Mouse (Mus musculus) ES-E14 (cell line): ENCODE results near the gene Reck. TPM values are rescaled to one million over a fixed set of nuclear protein-coding genes. Genes with fewer than 3 reads are reported as not detected.

ENCODE experiments used
- DNase-seq: peaks from one replicate; pipeline ENCODE4 v3.0.0-alpha.2; 2013; ENCODE audit warnings: low read depth, low spot score
- H3K27ac ChIP-seq: 2 replicates; pipeline ENCODE4 v1.5.1; 2012; ENCODE audit warnings: low read depth, mild to moderate bottlenecking, low read length, moderate library complexity, mixed read lengths; ENCODE audit not compliant: poor library complexity, insufficient read depth, severe bottlenecking
- H3K36me3 ChIP-seq: 2 replicates; pipeline ENCODE4 v1.6.1; 2012; ENCODE audit warnings: mild to moderate bottlenecking, low read length, moderate library complexity, mixed read lengths; ENCODE audit not compliant: control insufficient read depth, poor library complexity, insufficient read depth, severe bottlenecking
- H3K4me1 ChIP-seq, 2 experiments: fragments of 150-350 bp in 1 of 2; sonication (generic) in 1 of 2; 2 replicates each; pipeline ENCODE4 v1.6.1; 2012; ENCODE audit warnings: low read length in 2 of 2, mild to moderate bottlenecking in 1 of 2, mixed read lengths in 1 of 2; ENCODE audit not compliant: control insufficient read depth in 2 of 2, insufficient read depth in 2 of 2, poor library complexity in 1 of 2
- H3K4me3 ChIP-seq, 2 experiments: fragments of 150-350 bp in 1 of 2; sonication (generic) in 1 of 2; 2 replicates each; pipeline ENCODE4 v1.5.1; 2012; ENCODE audit warnings: low read length in 2 of 2, low read depth in 1 of 2, mild to moderate bottlenecking in 1 of 2, mixed read lengths in 1 of 2; ENCODE audit not compliant: insufficient read depth in 1 of 2, poor library complexity in 1 of 2, severe bottlenecking in 1 of 2
- H3K9ac ChIP-seq: 2 replicates; pipeline ENCODE4 v1.6.1; 2012; ENCODE audit warnings: low read depth, mild to moderate bottlenecking, low read length, mixed read lengths; ENCODE audit not compliant: poor library complexity, insufficient read depth, severe bottlenecking
- H3K9me3 ChIP-seq: fragments of 150-350 bp; sonication (generic); 2 replicates; pipeline ENCODE4 v1.6.1; 2012; ENCODE audit warnings: low read depth, mild to moderate bottlenecking, low read length; ENCODE audit not compliant: control insufficient read depth, insufficient read depth
- CHD2 ChIP-seq: IDR thresholded peaks from 2 replicates; pipeline ENCODE4 v1.6.1; 2014; ENCODE audit warnings: mild to moderate bottlenecking, low read depth, low read length, inconsistent platforms
- HCFC1 ChIP-seq: IDR thresholded peaks from 2 replicates; pipeline ENCODE4 v1.6.1; 2012; ENCODE audit warnings: low read length, inconsistent platforms, borderline replicate concordance; ENCODE audit not compliant: insufficient read depth
- MAFK ChIP-seq: IDR thresholded peaks from 2 replicates; pipeline ENCODE4 v1.6.1; 2014; ENCODE audit warnings: mild to moderate bottlenecking, low read depth, low read length, inconsistent platforms; ENCODE audit not compliant: insufficient read depth
- ZC3H11A ChIP-seq: IDR thresholded peaks from 2 replicates; pipeline ENCODE4 v1.6.1; 2012; ENCODE audit warnings: low read depth, mild to moderate bottlenecking, inconsistent platforms, low read length, borderline replicate concordance
- ZNF384 ChIP-seq: IDR thresholded peaks from 2 replicates; pipeline ENCODE4 v1.6.1; 2012; ENCODE audit warnings: low read depth, low read length, inconsistent platforms
- in situ Hi-C, 2 experiments: fragments of 600-800 bp; cut with MboI; formaldehyde crosslinking; loops; one replicate each; pipeline ENCODE4 v1.15.1; 2025; ENCODE audit warnings: low sequenced_read_pairs in 2 of 2, inconsistent platforms in 1 of 2; ENCODE audit not compliant: unreplicated experiment in 2 of 2
- total RNA-seq: library from RNA; depleted of rRNA; stranded (reverse); fragments of 300-350 nt; gene quantifications from 2 replicates; pipeline ENCODE4 v1.2.3, GENCODE M21; 2012

Reck gene
- total RNA-seq, 1 experiment = 4.0 TPM

- Histone ChIP-seq H3K27ac (peak overlapping the region; percentile 89), H3K4me1 (peaks cover 25 to 32% of the 10 kb centered on the region in 2 experiments), H3K9me3 (no peaks in the 10 kb centered on the region), H3K9ac (peak overlapping the region; percentile 30; the same call in 1 of the 2 replicates), H3K36me3 (peaks cover 2% of the 10 kb centered on the region), H3K4me3 (no peak overlapping the region)
- no peak for TF ChIP-seq ZC3H11A
- TF ChIP-seq MAFK = no peak
- no peak for TF ChIP-seq CHD2
- no peak for TF ChIP-seq HCFC1
- no peak for TF ChIP-seq ZNF384
- no peak for DNase-seq
- in situ Hi-C loops = no loop called here
Observed at GRCm38 (mm10) chr4:43976223-43976740, 101.0 kb downstream of the Reck start.

- TF ChIP-seq HCFC1 (no peak), ZNF384 (no peak), ZC3H11A (no peak), CHD2 (no peak), MAFK (no peak)
- Histone ChIP-seq H3K9me3 (no peaks in the 10 kb centered on the region), H3K4me3 (no peak overlapping the region), H3K4me1 (peaks cover 19 to 24% of the 10 kb centered on the region in 2 experiments), H3K36me3 (peaks cover 2% of the 10 kb centered on the region), H3K27ac (peak overlapping the region; percentile 27), H3K9ac (no peak overlapping the region)
- no peak for DNase-seq
- in situ Hi-C loops = no loop called here
Observed at GRCm38 (mm10) chr4:43978521-43979443, 103.5 kb downstream of the Reck start.

- H3K4me1 ChIP-seq = peaks cover 19 to 24% of the 10 kb centered on the region in 2 experiments
- TF ChIP-seq CHD2 (no peak), MAFK (no peak), HCFC1 (no peak), ZC3H11A (no peak)
- H3K27ac ChIP-seq = no peak overlapping the region
- no peak overlapping the region for H3K4me3 ChIP-seq
- no peak for DNase-seq
- H3K9me3 ChIP-seq = no peaks in the 10 kb centered on the region
- in situ Hi-C loops = loop anchor here in 1 of 2 experiments (5.0 kb wide), 1 partner anchor 52 kb away; no protein-coding TSS in a partner anchor
- H3K36me3 ChIP-seq = no peaks in the 10 kb centered on the region; the same call in 1 of the 2 replicates
- no peak overlapping the region for H3K9ac ChIP-seq
Observed at GRCm38 (mm10) chr4:43979746-43980145, 104.4 kb downstream of the Reck start.

- no peak for TF ChIP-seq CHD2
- no peak for TF ChIP-seq ZNF384
- no peak for TF ChIP-seq MAFK
- no peak for TF ChIP-seq ZC3H11A
- no peak for TF ChIP-seq HCFC1
- H3K36me3 ChIP-seq = no peaks in the 10 kb centered on the region; the same call in 1 of the 2 replicates
- no peaks in the 10 kb centered on the region for H3K9me3 ChIP-seq
- no peak for DNase-seq
- H3K9ac ChIP-seq = no peak overlapping the region
- peaks cover 14 to 24% of the 10 kb centered on the region in 2 experiments for H3K4me1 ChIP-seq
- H3K4me3 ChIP-seq = no peak overlapping the region
- no peak overlapping the region for H3K27ac ChIP-seq
- in situ Hi-C loops = loop anchor here in 1 of 2 experiments (5.0 kb wide), 1 partner anchor 53 kb away; no protein-coding TSS in a partner anchor
Observed at GRCm38 (mm10) chr4:43980236-43980635, 104.9 kb downstream of the Reck start.
